Mouse (Mus musculus) E14TG2a.4 (cell line): ENCODE measurements around the gene Hist3h2a.
A peak's percentile ranks its signal among the peaks of the same experiment; 100 is the strongest.

Experiments used
- H3K27me3 ChIP-seq: 2 replicates; pipeline ENCODE4 v1.6.1; 2014; ENCODE audit warnings: low read length, control low read depth; ENCODE audit not compliant: insufficient read depth
- H3K36me3 ChIP-seq: 2 replicates; pipeline ENCODE4 v1.6.1; 2014; ENCODE audit warnings: low read length, control low read depth; ENCODE audit not compliant: insufficient read depth
- H3K4me1 ChIP-seq: replicated peaks from 2 replicates; pipeline ENCODE4 v1.6.1; 2014; ENCODE audit warnings: low read depth, low read length, control low read depth
- H3K4me3 ChIP-seq: replicated peaks from 2 replicates; pipeline ENCODE4 v1.5.1; 2014; ENCODE audit warnings: mild to moderate bottlenecking, low read length
- H3K9me3 ChIP-seq: 2 replicates; pipeline ENCODE4 v1.6.1; 2014; ENCODE audit warnings: low read length, control low read depth
- CTCF ChIP-seq: conservative IDR thresholded peaks from 2 replicates; pipeline ENCODE4 v1.5.1; 2014; ENCODE audit warnings: low read length
- NANOG ChIP-seq: IDR thresholded peaks from 2 replicates; pipeline ENCODE4 v1.6.1; 2014; ENCODE audit warnings: borderline replicate concordance, low read length, mixed read lengths
- POU5F1 ChIP-seq: IDR thresholded peaks from 2 replicates; pipeline ENCODE4 v1.6.1; 2014; ENCODE audit warnings: low read length, borderline replicate concordance

Gene Hist3h2a

GRCm38 (mm10) chr11:58979661-58980060, 25.2 kb downstream of the Hist3h2a start:
- H3K4me3 ChIP-seq, result peak overlapping the region; percentile 93
- H3K9me3 ChIP-seq, result no peaks in the 10 kb centered on the region
- peaks cover 61% of the 10 kb centered on the region for H3K4me1 ChIP-seq
- TF ChIP-seq POU5F1 (no peak), CTCF (no peak), NANOG (no peak)
- peaks cover 59% of the 10 kb centered on the region for H3K36me3 ChIP-seq
- 0 out of 2 replicates have a peak, but pooled peaks cover 2% of the 10 kb centered on the region for H3K27me3 ChIP-seq

DNA sequence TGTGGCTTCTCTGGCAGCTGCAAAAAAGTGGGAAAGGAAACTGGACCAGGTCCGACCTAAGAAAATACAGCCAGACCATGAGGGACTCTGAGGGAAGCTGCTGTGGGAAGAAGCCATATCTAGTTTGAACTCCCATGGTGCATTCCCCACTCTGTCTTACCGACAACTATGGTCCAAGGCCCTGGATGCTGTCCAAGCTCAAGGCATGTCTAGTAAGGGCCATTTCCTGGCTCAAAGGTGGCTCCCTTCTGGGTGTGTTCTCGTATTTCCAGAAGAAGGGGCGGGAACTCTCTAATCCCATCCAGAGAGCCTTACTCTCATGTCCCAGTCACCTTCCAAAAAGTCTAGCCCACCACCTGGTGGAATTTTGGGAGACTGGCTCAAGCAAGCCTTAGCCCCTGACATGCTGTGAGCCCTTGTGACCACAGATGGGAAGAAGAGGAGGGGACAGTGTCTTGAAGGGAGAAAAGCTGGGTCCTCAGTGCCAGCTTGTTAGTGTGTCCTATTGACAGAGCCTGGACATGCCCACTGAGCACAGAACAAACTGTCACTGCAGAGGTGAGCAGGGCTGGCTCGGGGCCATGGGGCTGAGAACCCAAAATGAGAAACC, 26.0 kb downstream of the Hist3h2a start:
- peak overlapping the region; percentile 93 for H3K4me3 ChIP-seq
- H3K4me1 ChIP-seq, result peaks cover 54% of the 10 kb centered on the region
- no peak for TF ChIP-seq POU5F1
- no peak for TF ChIP-seq CTCF
- no peak for TF ChIP-seq NANOG
- peaks cover 63% of the 10 kb centered on the region for H3K36me3 ChIP-seq
- H3K9me3 ChIP-seq, result no peaks in the 10 kb centered on the region
- H3K27me3 ChIP-seq, result 0 out of 2 replicates have a peak, but pooled peaks cover 2% of the 10 kb centered on the region

DNA sequence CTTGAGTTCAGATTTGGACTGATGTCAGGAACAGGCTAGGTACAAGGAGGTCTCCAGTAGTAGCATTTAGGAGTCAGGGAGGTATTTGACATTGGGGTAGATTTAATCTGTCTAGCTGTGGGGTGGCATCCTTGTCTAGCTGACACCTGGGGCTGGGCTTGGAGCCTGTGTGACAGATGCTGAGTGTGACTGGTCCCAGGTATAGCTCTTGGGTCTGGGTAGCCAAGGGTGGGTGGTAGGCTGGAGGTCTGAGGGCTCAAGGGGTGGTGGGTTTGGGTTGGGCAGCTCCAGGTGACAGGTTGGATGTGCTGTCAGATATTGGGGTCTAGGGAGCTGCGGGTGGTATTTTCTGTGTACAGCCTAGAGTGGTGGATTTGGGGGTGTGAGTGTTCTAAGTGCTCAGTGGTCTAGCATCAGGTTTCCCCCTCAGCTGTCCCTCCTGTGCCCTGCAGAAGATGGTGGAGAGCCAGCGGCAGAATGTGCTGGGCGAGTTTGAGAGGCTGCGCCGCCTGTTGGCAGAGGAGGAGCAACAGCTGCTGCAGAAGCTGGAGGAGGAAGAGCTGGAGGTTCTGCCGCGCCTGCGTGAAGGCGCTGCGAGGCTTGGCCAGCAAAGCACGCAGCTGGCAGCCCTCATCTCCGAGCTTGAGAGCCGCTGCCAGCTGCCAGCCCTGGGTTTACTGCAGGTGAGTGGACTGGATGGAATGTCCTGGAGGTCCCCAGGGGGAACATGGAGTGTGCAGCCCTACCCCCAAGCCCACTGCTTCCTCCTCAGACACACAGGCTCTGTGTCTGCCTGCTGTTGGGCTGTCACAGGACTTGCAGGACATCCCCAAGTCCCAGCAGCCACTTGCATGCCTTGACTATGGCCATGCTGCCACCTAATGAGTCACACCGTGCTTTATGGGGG, 27.3 kb downstream of the Hist3h2a start:
- Histone ChIP-seq H3K4me1 (peaks cover 54% of the 10 kb centered on the region), H3K36me3 (peaks cover 70% of the 10 kb centered on the region), H3K27me3 (0 out of 2 replicates have a peak, but pooled peaks cover 2% of the 10 kb centered on the region), H3K4me3 (no peak overlapping the region), H3K9me3 (no peaks in the 10 kb centered on the region)
- TF ChIP-seq POU5F1, result no peak
- TF ChIP-seq NANOG, result no peak
- TF ChIP-seq CTCF, result peak; percentile 61

DNA sequence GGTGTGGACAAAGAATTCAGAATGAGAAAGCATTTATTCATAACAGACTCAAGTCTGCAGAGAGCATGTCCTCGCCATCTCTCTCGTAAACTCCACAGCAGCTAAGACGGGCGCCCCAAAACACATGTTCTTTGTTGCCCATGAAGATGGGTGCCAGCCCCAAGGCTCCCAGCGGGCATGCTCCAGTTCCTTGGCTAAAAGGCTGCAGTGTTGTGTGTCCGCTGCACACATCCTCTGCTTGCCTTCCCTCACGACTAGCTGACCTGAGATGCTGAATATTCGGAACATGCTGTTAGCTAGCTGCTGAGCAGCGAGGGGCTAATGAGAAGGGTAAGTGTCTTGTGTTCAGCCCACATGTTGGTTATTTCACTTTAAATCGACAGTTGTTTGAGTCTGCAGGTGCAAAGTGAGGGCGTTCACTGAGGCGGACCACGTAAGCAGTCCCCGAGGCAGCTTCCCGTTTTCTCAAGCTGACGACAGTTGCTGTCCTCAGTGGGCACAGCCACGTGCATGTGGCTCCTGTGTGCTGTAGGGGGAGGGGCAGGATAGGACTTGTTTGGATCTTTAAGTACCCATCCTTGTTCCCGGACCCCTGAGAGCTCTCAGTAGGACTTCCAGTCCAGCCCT, 28.1 kb downstream of the Hist3h2a start:
- 0 out of 2 replicates have a peak, but pooled peaks cover 2% of the 10 kb centered on the region for H3K27me3 ChIP-seq
- H3K36me3 ChIP-seq, result peaks cover 78% of the 10 kb centered on the region
- no peak for TF ChIP-seq NANOG
- TF ChIP-seq CTCF, result no peak
- TF ChIP-seq POU5F1, result no peak
- peaks cover 60% of the 10 kb centered on the region for H3K4me1 ChIP-seq
- H3K4me3 ChIP-seq, result no peak overlapping the region
- no peaks in the 10 kb centered on the region for H3K9me3 ChIP-seq

- H3K4me1 ChIP-seq, result peaks cover 67% of the 10 kb centered on the region
- H3K4me3 ChIP-seq, result no peak overlapping the region
- no peak for TF ChIP-seq POU5F1
- TF ChIP-seq NANOG, result no peak
- no peaks in the 10 kb centered on the region for H3K27me3 ChIP-seq
- peaks cover 90% of the 10 kb centered on the region for H3K36me3 ChIP-seq
- no peaks in the 10 kb centered on the region for H3K9me3 ChIP-seq
Measured at GRCm38 (mm10) chr11:58983691-58984341, 29.3 kb downstream of the Hist3h2a start.

DNA sequence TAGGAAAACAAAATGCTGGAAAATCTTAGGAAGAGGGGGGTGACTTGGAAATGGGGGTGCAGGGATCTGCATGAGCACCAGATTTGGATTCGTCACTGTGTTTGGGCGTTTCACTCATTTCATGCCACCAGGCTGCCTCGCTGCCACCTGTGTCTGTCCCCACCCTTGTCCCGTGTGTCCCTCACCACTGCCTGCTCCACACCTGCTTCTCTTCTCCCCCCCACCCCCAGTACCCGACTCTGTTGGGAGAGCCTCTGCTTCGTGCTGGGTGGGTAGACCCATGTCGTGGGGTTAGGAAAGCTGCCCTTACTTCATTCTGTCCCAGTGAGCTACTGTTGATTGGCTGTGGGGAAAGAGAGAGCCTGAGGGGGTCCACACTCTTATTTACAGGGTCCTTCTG, 30.2 kb downstream of the Hist3h2a start:
- peaks cover 64% of the 10 kb centered on the region for H3K4me1 ChIP-seq
- no peaks in the 10 kb centered on the region for H3K27me3 ChIP-seq
- TF ChIP-seq NANOG (no peak), POU5F1 (no peak), CTCF (no peak)
- peaks cover 95% of the 10 kb centered on the region for H3K36me3 ChIP-seq
- no peak overlapping the region for H3K4me3 ChIP-seq
- no peaks in the 10 kb centered on the region for H3K9me3 ChIP-seq

GRCm38 (mm10) chr11:58985299-58985917, 30.9 kb downstream of the Hist3h2a start:
- peaks cover 98% of the 10 kb centered on the region for H3K36me3 ChIP-seq
- no peaks in the 10 kb centered on the region for H3K9me3 ChIP-seq
- H3K4me1 ChIP-seq, result peaks cover 64% of the 10 kb centered on the region
- no peaks in the 10 kb centered on the region for H3K27me3 ChIP-seq
- H3K4me3 ChIP-seq, result no peak overlapping the region
- TF ChIP-seq POU5F1, result no peak
- TF ChIP-seq CTCF, result no peak
- TF ChIP-seq NANOG, result no peak

DNA sequence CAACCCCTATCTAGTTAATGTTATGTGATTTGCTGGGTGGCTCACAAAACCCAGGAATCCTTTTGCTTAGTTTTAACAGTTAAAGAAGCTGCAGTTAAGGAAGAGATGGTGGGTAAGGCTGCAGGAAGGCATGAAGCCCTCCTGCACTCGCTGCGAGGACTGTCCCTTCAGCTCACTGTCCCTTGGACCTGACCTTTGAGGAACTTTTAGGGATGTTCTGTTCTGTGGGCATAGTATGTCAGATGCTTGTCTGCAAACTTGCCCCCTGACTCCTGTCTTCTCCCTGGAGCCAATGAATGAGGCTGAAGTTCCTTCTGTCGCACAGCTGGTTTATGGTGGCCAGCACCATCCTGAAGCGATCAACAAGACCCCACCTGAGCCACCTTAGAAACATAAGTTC, 34.7 kb downstream of the Hist3h2a start:
- peaks cover 44% of the 10 kb centered on the region for H3K4me1 ChIP-seq
- H3K27me3 ChIP-seq, result peaks cover 13% of the 10 kb centered on the region
- TF ChIP-seq CTCF (no peak), NANOG (no peak), POU5F1 (no peak)
- H3K4me3 ChIP-seq, result no peak overlapping the region
- no peaks in the 10 kb centered on the region for H3K9me3 ChIP-seq
- peaks cover 78% of the 10 kb centered on the region for H3K36me3 ChIP-seq
